Mouse (Mus musculus) midbrain, embryonic 15.5 days (tissue): ENCODE data around the gene Il17a. TPM values are rescaled to one million over a fixed set of nuclear protein-coding genes. Genes with fewer than 3 reads are reported as not detected.
A peak's percentile ranks its signal among the peaks of the same experiment; 100 is the strongest.

Experiments
- ATAC-seq: fragments of 200-750 bp; cut with Nextera tagmentation; replicated peaks from 2 replicates; pipeline ENCODE4 v1.8.0; 2017; ENCODE audit warnings: moderate TSS enrichment
- H3K27ac ChIP-seq: fragments of 300-500 bp; sonication (generic); 2 replicates; pipeline ENCODE4 v1.5.1; 2015; ENCODE audit warnings: mild to moderate bottlenecking, inconsistent platforms
- H3K27me3 ChIP-seq: fragments of 300-500 bp; sonication (generic); replicated peaks from 2 replicates; pipeline ENCODE4 v1.6.1; 2015; ENCODE audit warnings: inconsistent platforms
- H3K36me3 ChIP-seq: fragments of 300-500 bp; sonication (generic); replicated peaks from 2 replicates; pipeline ENCODE4 v1.6.1; 2015; ENCODE audit warnings: inconsistent platforms
- H3K4me1 ChIP-seq: fragments of 300-500 bp; sonication (generic); 2 replicates; pipeline ENCODE4 v1.6.1; 2015; ENCODE audit warnings: inconsistent platforms
- H3K4me2 ChIP-seq: fragments of 300-500 bp; sonication (generic); 2 replicates; pipeline ENCODE4 v1.6.1; 2015; ENCODE audit warnings: inconsistent platforms, mild to moderate bottlenecking, moderate library complexity
- H3K4me3 ChIP-seq: fragments of 300-500 bp; sonication (generic); 2 replicates; pipeline ENCODE4 v1.5.1; 2015; ENCODE audit warnings: mild to moderate bottlenecking, inconsistent platforms
- H3K9ac ChIP-seq: fragments of 300-500 bp; sonication (generic); 2 replicates; pipeline ENCODE4 v1.6.1; 2015; ENCODE audit warnings: mild to moderate bottlenecking, inconsistent platforms
- H3K9me3 ChIP-seq: fragments of 300-500 bp; sonication (generic); 2 replicates; pipeline ENCODE4 v1.6.1; 2016; ENCODE audit warnings: inconsistent platforms
- WGBS: fragments of 180-500 bp; shearing (Covaris S2); methylation state at CpG from one replicate; pipeline ENCODE4 v1.1.7; 2015; ENCODE audit warnings: mixed read lengths; 5-methylcytosine and 5-hydroxymethylcytosine counted together
- polyA plus RNA-seq: library from polyadenylated mRNA; unstranded; fragments of >200 nt; fragmentation: Nextera tagmentation; extraction: Ambion mirVana; gene quantifications from 2 replicates; pipeline ENCODE4 v1.2.1, GENCODE M21; 2015

The Il17a gene
- not detected in 2 replicates for polyA plus RNA-seq

DNA sequence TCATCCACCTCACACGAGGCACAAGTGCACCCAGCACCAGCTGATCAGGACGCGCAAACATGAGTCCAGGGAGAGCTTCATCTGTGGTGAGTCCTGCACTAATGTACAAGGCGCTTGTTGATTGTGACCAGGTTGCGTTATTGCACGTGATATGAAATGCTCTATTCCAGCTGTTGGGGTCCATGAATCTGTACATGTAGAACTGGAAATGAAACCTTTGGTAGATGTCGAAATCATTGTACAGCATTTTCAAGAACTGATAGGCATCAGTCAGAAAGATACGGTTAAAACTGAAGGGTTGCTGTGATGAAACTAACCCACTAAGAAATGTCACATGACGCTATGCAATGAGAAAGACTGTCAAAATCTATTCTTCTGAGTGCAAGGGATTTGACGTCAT, at the start of gene Il17a:
TSS of gene Il17a (plus strand) at position 3 of the 400 bp plus-strand sequence.
- no peak for ATAC-seq
- 92% methylated on average over 10 of the region's 10 CpGs for WGBS
- Histone ChIP-seq H3K9me3 (no peaks in the 10 kb centered on the region), H3K9ac (no peak within 1 kb of the TSS), H3K4me2 (no peak within 1 kb of the TSS), H3K27ac (no peak within 1 kb of the TSS), H3K4me3 (no peak within 1 kb of the TSS), H3K27me3 (no peaks in the 10 kb centered on the region), H3K4me1 (no peaks in the 10 kb centered on the region), H3K36me3 (no peaks in the 10 kb centered on the region)

DNA sequence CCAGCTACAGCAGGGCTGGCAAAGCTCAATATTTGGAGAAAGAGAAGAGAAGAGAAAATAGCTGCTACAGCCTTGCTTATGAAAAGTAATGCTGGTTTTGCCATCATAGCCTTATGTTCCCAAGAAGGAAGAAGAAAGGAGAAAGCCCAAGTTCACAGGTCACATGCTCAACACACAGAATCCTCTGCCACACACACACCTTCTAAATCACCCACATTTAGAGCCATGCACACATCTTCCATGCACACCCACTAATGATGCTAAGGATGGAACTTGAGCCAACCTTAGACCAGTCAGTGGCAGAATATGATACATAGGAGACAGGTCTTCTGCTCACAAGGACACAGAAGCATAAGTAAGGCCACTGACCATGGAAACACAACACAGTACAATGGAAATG, 47.9 kb upstream of the Il17a start:
- no peak overlapping the region for H3K4me2 ChIP-seq
- no peak overlapping the region for H3K9ac ChIP-seq
- no peak for ATAC-seq
- no peak overlapping the region for H3K27ac ChIP-seq
- H3K36me3 ChIP-seq = no peaks in the 10 kb centered on the region
- H3K9me3 ChIP-seq = no peaks in the 10 kb centered on the region
- no peaks in the 10 kb centered on the region for H3K27me3 ChIP-seq
- no peaks in the 10 kb centered on the region for H3K4me1 ChIP-seq
- no peak overlapping the region for H3K4me3 ChIP-seq

DNA sequence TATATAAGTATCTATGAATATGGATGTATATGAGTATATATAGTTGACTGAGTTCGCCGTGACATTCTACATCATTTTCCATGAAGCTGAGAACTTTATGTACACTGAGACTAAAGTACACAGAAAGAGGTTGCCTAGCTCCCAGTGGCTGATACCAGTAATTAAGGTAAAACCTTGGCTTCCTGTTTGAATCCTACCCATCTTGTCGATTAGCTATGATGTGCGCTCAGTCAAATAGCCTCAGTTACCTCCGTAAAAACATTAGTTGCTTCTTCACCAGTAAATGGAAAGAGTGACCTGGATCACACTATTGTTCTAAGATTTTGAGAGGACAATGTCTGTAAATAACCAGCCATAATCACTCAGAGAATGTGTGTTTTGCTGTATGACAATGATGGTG, 47.3 kb upstream of the Il17a start:
- no peak for ATAC-seq
- Histone ChIP-seq H3K27me3 (no peaks in the 10 kb centered on the region), H3K36me3 (no peaks in the 10 kb centered on the region), H3K4me2 (no peak overlapping the region), H3K9ac (no peak overlapping the region), H3K27ac (no peak overlapping the region), H3K4me1 (no peaks in the 10 kb centered on the region), H3K9me3 (no peaks in the 10 kb centered on the region), H3K4me3 (no peak overlapping the region)
- 94% methylated on average over 5 of the region's 5 CpGs for WGBS

DNA sequence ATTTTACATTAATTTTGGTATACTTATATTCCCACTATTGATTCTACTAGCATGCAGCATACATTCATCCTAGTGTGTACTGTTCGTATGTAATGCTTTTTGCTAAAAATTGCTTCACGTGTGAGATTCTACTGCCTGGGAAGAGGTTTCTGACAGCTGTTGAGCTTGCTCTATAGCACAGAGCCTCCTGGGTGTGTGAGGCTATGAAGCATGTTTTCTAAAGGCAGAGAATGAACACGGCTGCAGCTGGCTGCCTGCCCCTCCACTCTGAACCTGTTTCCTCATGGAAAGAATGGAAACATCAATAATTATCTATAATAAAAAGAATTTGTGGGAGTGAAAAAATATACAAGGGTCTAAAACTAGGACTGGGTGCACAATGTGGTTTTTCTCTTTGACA, 46.9 kb upstream of the Il17a start:
- H3K27ac ChIP-seq = no peak overlapping the region
- WGBS = 83% methylated on average over 3 of the region's 3 CpGs
- no peaks in the 10 kb centered on the region for H3K36me3 ChIP-seq
- no peaks in the 10 kb centered on the region for H3K27me3 ChIP-seq
- H3K9ac ChIP-seq = no peak overlapping the region
- ATAC-seq = no peak
- H3K4me2 ChIP-seq = no peak overlapping the region
- no peaks in the 10 kb centered on the region for H3K4me1 ChIP-seq
- H3K4me3 ChIP-seq = no peak overlapping the region
- no peaks in the 10 kb centered on the region for H3K9me3 ChIP-seq

DNA sequence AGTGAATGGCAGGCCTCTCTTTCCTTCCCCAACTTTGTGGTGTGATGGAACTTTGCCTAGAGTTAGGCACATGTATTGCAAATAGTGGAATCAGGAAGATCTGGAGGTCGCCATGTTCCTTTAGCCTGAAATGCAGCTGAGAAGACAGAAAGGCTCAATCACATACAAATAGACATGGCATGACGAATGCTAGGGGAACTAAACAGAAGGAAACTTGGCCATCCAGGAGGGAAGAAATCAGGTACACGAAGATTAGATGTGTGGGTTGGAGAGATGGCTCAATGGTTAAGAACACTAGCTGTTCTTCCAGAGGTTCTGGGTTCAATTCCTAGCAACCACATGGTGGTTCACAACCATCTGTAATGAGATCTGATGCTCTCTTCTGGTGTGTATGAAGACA, 46.3 kb upstream of the Il17a start:
- no peak for ATAC-seq
- no peak overlapping the region for H3K9ac ChIP-seq
- H3K4me3 ChIP-seq = no peak overlapping the region
- H3K27ac ChIP-seq = no peak overlapping the region
- H3K4me2 ChIP-seq = no peak overlapping the region
- H3K9me3 ChIP-seq = no peaks in the 10 kb centered on the region
- no peaks in the 10 kb centered on the region for H3K36me3 ChIP-seq
- no peaks in the 10 kb centered on the region for H3K27me3 ChIP-seq
- H3K4me1 ChIP-seq = no peaks in the 10 kb centered on the region
- 89% methylated on average over 3 of the region's 3 CpGs for WGBS

DNA sequence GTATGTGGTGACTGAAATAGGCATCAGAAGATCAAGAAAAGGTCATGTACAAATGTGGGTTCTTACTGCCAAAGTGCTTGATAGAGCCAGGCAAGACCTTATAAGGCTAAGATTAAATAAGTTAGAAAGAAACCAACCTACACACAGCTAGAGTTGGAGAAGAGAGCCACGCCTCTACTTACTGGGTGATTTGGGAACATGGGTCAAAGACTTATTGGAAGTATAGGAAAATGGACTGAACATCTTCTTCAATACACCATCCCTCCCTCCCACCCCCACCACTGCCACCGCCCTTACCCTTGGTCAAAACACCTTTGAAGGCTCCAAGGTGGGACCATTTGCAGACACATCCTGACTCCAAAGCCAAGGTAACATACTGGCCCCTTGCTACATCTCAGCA, 45.3 kb upstream of the Il17a start:
- WGBS = 92% methylated on average over 2 of the region's 2 CpGs
- no peak overlapping the region for H3K9ac ChIP-seq
- H3K27ac ChIP-seq = no peak overlapping the region
- H3K9me3 ChIP-seq = no peaks in the 10 kb centered on the region
- no peak for ATAC-seq
- no peaks in the 10 kb centered on the region for H3K36me3 ChIP-seq
- H3K4me3 ChIP-seq = no peak overlapping the region
- H3K27me3 ChIP-seq = no peaks in the 10 kb centered on the region
- H3K4me1 ChIP-seq = no peaks in the 10 kb centered on the region
- no peak overlapping the region for H3K4me2 ChIP-seq

DNA sequence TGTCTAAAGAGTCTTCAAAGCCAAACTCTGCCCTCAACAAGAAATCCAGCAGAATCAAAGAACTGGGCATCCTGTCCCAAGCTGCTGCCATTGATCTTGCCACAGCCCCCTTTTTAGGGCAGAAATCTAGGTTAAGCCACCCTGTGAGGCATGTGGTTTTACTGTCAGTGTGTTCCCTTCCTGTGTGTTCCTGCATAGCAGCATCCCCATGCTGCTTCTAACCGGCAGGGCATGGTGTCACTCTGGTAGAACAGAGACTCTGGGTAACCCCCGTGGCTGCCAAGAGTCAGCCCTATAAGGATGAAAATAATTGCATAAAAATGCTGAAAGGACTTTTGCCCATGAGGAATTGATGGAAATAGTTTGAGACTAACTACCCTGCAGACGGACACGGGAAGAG, 44.8 kb upstream of the Il17a start:
- Histone ChIP-seq H3K9ac (no peak overlapping the region), H3K36me3 (no peaks in the 10 kb centered on the region), H3K4me3 (no peak overlapping the region), H3K27ac (no peak overlapping the region), H3K9me3 (no peaks in the 10 kb centered on the region), H3K4me2 (no peak overlapping the region), H3K4me1 (no peaks in the 10 kb centered on the region), H3K27me3 (no peaks in the 10 kb centered on the region)
- ATAC-seq = no peak
- 87% methylated on average over 4 of the region's 4 CpGs for WGBS

DNA sequence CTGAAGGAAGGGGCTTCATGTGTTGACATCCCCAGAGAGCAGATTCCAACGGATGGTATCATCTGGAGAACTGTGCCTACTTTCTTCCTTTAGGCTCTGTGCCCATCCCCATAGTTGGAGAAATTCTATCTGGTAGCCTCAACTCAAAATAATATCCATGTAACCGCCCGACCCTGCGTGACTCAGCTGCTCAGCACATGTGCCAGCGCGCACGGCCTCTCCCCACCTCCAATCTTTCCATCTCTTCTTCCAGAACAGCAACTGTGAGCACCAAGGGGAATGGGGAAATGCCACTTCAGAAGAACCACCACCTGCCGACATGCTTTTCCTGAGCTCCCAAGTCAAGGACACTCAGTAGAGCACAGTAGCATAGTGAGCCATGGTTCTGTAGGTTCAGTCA, 39.4 kb upstream of the Il17a start:
- Histone ChIP-seq H3K36me3 (no peaks in the 10 kb centered on the region), H3K27me3 (no peaks in the 10 kb centered on the region), H3K9ac (no peak overlapping the region), H3K4me2 (no peak overlapping the region), H3K4me3 (no peak overlapping the region), H3K4me1 (no peaks in the 10 kb centered on the region), H3K27ac (no peak overlapping the region), H3K9me3 (no peaks in the 10 kb centered on the region)
- WGBS = 95% methylated on average over 8 of the region's 8 CpGs
- no peak for ATAC-seq

DNA sequence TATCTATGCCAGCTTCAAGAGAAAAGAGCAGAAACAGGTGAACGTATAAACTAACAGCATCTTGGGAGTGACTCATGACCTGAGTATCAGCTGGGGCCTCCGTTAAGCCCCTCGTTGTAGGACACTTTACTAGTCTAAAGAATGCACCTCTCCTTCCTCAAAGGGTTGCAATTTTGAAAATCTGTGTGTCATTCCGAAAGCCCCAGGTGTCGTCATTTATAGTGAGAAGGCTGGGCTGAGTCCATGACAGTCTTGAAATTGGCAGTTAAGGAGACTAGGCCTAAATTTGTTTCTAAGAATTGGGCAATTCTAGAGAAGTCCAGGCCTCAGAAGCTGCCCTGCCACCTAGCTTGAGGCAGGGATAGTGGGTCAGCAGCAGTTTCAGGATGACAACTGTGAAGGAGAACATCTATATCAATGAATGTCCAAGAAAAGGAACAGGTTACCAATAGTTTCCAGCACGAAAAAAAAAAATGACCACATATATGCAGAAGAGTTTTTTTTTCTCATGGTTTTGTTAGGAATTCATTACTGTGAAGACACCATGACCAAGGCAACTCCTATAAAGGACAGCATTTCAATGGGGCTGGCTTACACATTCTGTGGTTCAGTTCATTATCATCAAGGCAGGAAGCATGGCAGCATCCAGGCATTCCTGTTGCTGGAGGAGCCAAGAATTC, 36.9 kb upstream of the Il17a start:
- Histone ChIP-seq H3K9me3 (no peaks in the 10 kb centered on the region), H3K27ac (no peak overlapping the region), H3K27me3 (no peaks in the 10 kb centered on the region), H3K4me3 (no peak overlapping the region), H3K4me1 (no peaks in the 10 kb centered on the region), H3K36me3 (no peaks in the 10 kb centered on the region), H3K9ac (no peak overlapping the region), H3K4me2 (no peak overlapping the region)
- no peak for ATAC-seq
- 92% methylated on average over 6 of the region's 6 CpGs for WGBS

DNA sequence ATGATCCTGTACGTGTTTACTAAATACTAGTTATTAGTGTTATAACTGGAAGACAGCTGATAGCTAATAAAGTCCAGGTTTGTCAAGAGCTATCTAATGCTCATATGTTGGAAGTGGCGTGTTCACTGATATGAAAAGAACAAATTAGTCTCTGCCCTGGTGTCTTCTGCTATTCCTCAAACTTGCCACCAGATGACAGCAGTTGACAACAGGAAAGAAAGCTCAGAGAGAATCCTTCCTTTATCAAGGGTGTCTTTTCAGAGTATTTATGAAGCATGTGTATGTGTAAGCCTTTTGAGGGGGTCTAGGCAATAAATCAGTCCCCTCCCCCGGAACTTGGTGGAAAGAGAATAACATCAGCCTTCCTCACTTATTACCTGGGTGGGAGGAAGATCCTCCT, 30.7 kb upstream of the Il17a start:
- H3K4me2 ChIP-seq = no peak overlapping the region
- H3K9ac ChIP-seq = no peak overlapping the region
- 0 out of 2 replicates have a peak, but pooled peaks have one; percentile 37 for ATAC-seq
- no peak overlapping the region for H3K27ac ChIP-seq
- H3K4me1 ChIP-seq = no peaks in the 10 kb centered on the region
- no peaks in the 10 kb centered on the region for H3K36me3 ChIP-seq
- no peaks in the 10 kb centered on the region for H3K27me3 ChIP-seq
- 73% methylated on average over 3 of the region's 3 CpGs for WGBS
- H3K4me3 ChIP-seq = no peak overlapping the region
- H3K9me3 ChIP-seq = no peaks in the 10 kb centered on the region

DNA sequence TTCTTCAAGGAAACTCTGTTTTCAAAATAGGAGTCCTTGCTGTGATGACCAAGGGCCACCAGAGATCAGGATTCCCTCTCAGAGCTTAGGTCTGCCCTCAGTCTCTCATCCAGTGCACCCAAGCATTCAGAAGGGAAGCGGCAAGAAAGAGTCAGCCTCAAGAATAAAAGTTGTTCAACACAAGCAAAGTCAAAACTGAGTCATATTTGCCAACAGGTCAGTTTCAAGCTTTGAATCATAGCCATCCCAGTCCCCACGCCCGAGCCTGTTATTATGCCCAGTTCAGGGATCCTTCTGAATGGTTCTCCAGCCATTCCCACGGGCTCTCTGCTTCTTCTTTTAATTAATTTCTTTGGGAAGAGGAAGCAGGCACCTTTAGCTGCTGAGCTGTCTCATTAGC, 5.9 kb downstream of the Il17a start:
- H3K27ac ChIP-seq = no peak overlapping the region
- WGBS = 81% methylated on average over 4 of the region's 4 CpGs
- no peak overlapping the region for H3K9ac ChIP-seq
- no peak overlapping the region for H3K4me2 ChIP-seq
- H3K36me3 ChIP-seq = no peaks in the 10 kb centered on the region
- no peak for ATAC-seq
- H3K9me3 ChIP-seq = no peaks in the 10 kb centered on the region
- H3K4me1 ChIP-seq = no peaks in the 10 kb centered on the region
- H3K27me3 ChIP-seq = no peaks in the 10 kb centered on the region
- no peak overlapping the region for H3K4me3 ChIP-seq

DNA sequence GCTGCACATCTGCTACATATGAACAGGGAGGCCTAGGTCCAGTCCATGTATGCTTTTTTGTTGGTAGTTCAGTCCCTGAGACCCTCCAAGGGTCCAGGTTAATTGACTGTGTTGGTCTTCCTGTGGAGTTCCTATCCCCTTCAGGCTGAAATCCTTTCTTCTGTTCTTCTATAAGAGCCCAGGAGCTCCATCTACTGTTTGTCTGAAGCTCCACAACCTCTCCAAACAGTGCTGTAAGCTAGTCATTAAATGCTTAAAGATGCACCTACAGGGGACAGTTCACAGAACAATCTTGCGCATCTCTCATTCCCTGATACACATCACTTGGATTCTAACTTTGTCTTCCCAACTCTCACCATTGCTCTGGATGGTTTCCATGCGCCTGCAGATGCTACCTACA, 7.8 kb downstream of the Il17a start:
- Histone ChIP-seq H3K36me3 (no peaks in the 10 kb centered on the region), H3K27me3 (no peaks in the 10 kb centered on the region), H3K4me3 (no peak overlapping the region), H3K9me3 (no peaks in the 10 kb centered on the region), H3K9ac (no peak overlapping the region), H3K4me1 (no peaks in the 10 kb centered on the region), H3K27ac (no peak overlapping the region), H3K4me2 (no peak overlapping the region)
- no peak for ATAC-seq
- 92% methylated on average over 2 of the region's 2 CpGs for WGBS

DNA sequence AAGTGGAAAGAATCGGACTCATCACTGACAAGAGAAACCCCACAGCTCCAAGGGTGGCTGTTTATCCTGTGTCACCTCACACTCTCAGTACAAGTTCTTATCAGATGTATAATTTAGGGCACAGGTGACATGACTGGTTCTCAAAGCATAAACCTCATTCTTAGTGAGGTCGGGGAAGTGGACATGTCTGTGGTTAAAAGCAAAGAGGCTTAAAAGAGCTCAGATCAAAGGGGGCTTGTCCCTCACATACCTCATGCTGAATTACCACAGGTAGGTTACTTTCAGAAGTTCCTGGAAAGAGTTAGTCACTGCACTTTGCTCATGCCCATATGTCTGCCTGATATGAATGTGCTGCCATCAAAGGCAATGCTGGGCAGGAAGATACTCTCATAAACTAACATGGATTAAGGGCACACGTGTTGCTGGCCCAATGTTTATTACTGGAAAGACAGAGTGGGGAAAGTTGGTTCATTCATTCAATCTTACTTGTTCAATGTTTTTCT, 9.8 kb downstream of the Il17a start:
- WGBS = 81% methylated on average over 3 of the region's 3 CpGs
- Histone ChIP-seq H3K27me3 (no peaks in the 10 kb centered on the region), H3K36me3 (no peaks in the 10 kb centered on the region), H3K9ac (no peak overlapping the region), H3K4me1 (no peaks in the 10 kb centered on the region), H3K27ac (no peak overlapping the region), H3K4me3 (no peak overlapping the region), H3K9me3 (no peaks in the 10 kb centered on the region), H3K4me2 (no peak overlapping the region)
- ATAC-seq = no peak
